Mouse (Mus musculus) testis, adult 2 months (tissue): ENCODE data around the gene Ifna11. TPM values are rescaled to one million over a fixed set of nuclear protein-coding genes. Genes with fewer than 3 reads are reported as not detected.
"Not testable (repeated sequence)": the region's sequence is repeated elsewhere in the genome, so short reads cannot be mapped to it uniquely, and the experiment has no call there.

Source experiments
- H3K27ac ChIP-seq: fragments of 200-500 bp; 2 replicates; pipeline ENCODE4 v1.5.1; 2012; ENCODE audit warnings: low read depth, low read length; ENCODE audit not compliant: control insufficient read depth, insufficient read depth
- H3K27me3 ChIP-seq: fragments of 200-500 bp; 2 replicates; pipeline ENCODE4 v1.6.1; 2012; ENCODE audit warnings: mild to moderate bottlenecking, low read length, moderate library complexity; ENCODE audit not compliant: control insufficient read depth, insufficient read depth
- H3K36me3 ChIP-seq: fragments of 200-500 bp; 2 replicates; pipeline ENCODE4 v1.6.1; 2012; ENCODE audit warnings: mild to moderate bottlenecking, low read length; ENCODE audit not compliant: control insufficient read depth, insufficient read depth
- H3K4me1 ChIP-seq: fragments of 200-500 bp; 2 replicates; pipeline ENCODE4 v1.6.1; 2012; ENCODE audit warnings: low read length; ENCODE audit not compliant: control insufficient read depth, insufficient read depth
- H3K4me3 ChIP-seq: fragments of 200-500 bp; 2 replicates; pipeline ENCODE4 v1.5.1; 2012; ENCODE audit warnings: low read depth, mild to moderate bottlenecking, low read length, moderate library complexity, mixed read lengths; ENCODE audit not compliant: control insufficient read depth
- CTCF ChIP-seq: fragments of 200-500 bp; IDR thresholded peaks from 2 replicates; pipeline ENCODE4 v1.5.1; 2012; ENCODE audit warnings: low read depth, mild to moderate bottlenecking, inconsistent platforms, low read length, moderate library complexity; ENCODE audit not compliant: control insufficient read depth, insufficient read depth, insufficient replicate concordance
- POLR2A ChIP-seq: fragments of 200-500 bp; IDR thresholded peaks from 2 replicates; pipeline ENCODE4 v1.6.1; 2012; ENCODE audit warnings: low read depth, mild to moderate bottlenecking, inconsistent platforms, low read length, moderate library complexity; ENCODE audit not compliant: control insufficient read depth
- polyA plus RNA-seq: library from polyadenylated mRNA; depleted of rRNA; stranded (reverse); fragments of >200 nt; gene quantifications from 2 replicates; pipeline ENCODE4 v1.2.3, GENCODE M21; 2012

Gene Ifna11
- polyA plus RNA-seq, 1 experiment = not detected

DNA sequence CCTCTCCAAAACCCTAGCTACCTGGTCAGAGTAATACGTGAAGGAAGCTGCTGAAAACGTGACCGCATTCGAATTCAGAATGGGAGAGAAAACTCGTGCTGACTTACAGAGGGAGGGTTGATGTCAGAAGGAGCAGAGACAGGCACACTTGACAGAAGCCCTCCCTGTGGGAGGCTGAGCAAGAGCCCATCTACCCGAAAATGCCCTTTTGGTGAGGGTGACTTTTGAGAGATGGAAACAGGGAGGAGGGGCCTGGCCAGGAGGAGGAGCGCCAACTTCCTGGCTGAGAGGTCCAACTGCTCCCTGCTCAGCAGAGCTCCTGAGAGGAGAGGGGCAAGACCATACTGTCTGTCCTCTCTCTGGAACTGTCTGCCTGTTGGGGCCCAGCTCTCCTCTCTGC lies 20.4 kb upstream of the Ifna11 start, which contains the start of gene Gm13285:
Gm13285 (plus strand) TSS at position 301 of the 400 bp plus-strand sequence.
- not testable (repeated sequence) for H3K27me3 ChIP-seq, H3K4me1 ChIP-seq, H3K27ac ChIP-seq, H3K36me3 ChIP-seq, H3K4me3 ChIP-seq

GRCm38 (mm10) chr4:88802954-88803353 lies 16.8 kb upstream of the Ifna11 start, which contains the start of gene Gm13287:
Gm13287 (plus strand) TSS chr4:88803254.
- not testable (repeated sequence) for H3K27ac ChIP-seq, H3K4me3 ChIP-seq

DNA sequence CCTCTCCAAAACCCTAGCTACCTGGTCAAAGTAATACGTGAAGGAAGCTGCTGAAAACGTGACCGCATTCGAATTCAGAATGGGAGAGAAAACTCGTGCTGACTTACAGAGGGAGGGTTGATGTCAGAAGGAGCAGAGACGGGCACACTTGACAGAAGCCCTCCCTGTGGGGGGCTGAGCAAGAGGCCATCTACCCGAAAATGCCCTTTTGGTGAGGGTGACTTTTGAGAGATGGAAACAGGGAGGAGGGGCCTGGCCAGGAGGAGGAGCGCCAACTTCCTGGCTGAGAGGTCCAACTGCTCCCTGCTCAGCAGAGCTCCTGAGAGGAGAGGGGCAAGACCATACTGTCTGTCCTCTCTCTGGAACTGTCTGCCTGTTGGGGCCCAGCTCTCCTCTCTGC lies 14.5 kb upstream of the Ifna11 start, which contains the start of gene Gm13288:
Gm13288 (plus strand) TSS at position 301 of the 400 bp plus-strand sequence.
- not testable (repeated sequence) for H3K36me3 ChIP-seq, H3K27ac ChIP-seq, H3K4me3 ChIP-seq, H3K27me3 ChIP-seq, H3K4me1 ChIP-seq

More at GRCm38 (mm10) chr4:88802954-88803353, 16.8 kb upstream of the Ifna11 start, which contains the start of gene Gm13287:
- not testable (repeated sequence) for H3K36me3 ChIP-seq, H3K27me3 ChIP-seq, H3K4me1 ChIP-seq

GRCm38 (mm10) chr4:88805761-88806160 lies 14.0 kb upstream of the Ifna11 start:
- H3K4me3 ChIP-seq, H3K36me3 ChIP-seq, H3K4me1 ChIP-seq, H3K27ac ChIP-seq, H3K27me3 ChIP-seq: not testable (repeated sequence)

DNA sequence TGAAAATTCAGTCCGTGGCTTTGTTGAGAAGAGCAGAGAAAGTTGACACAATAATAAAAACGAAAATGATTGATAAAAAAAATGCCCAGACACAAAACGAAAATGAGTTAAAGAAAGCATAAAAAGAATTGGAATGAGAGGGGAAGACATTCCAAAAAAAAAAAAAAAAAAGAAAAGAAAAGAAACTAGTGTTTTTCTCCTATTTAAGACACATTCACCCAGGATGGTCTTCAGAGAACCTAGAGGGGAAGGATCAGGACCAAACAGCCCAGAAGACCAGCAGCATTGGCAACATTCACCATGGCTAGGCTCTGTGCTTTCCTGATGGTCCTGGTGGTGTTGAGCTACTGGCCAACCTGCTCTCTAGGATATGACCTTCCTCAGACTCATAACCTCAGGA lies 3.8 kb upstream of the Ifna11 start, which contains the start of gene Ifna7:
Ifna7 (plus strand) TSS at position 301 of the 400 bp plus-strand sequence.
- TF ChIP-seq POLR2A = no peak
- TF ChIP-seq CTCF = no peak
- no peaks in the 10 kb centered on the region for H3K4me1 ChIP-seq
- H3K27me3 ChIP-seq = no peaks in the 10 kb centered on the region
- H3K27ac ChIP-seq = no peak within 1 kb of the TSS
- H3K36me3 ChIP-seq = no peaks in the 10 kb centered on the region
- no peak within 1 kb of the TSS for H3K4me3 ChIP-seq

DNA sequence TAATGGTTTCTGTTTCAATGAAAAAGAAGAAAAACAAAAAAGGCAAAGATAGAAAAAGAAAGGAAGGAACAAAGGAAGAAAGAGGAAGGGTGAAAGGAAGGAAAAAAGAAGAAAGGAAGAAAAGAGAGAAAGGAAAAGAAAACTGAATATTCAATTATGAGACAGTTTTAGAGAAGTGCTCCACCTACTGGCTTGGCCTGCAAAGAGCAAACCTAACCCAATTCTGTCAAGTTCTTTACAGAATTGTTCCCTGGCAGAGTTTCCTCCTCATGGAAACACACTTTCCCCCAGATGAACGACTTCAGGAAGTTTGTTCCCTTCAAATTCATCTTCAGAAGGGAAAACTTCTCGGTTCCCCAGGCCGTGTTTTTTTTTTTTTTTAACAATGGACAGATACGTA lies 3.2 kb downstream of the Ifna11 start:
- H3K27me3 ChIP-seq = no peaks in the 10 kb centered on the region
- no peak overlapping the region for H3K4me3 ChIP-seq
- H3K36me3 ChIP-seq = no peaks in the 10 kb centered on the region
- H3K27ac ChIP-seq = no peak overlapping the region
- H3K4me1 ChIP-seq = no peaks in the 10 kb centered on the region
- TF ChIP-seq CTCF (no peak), POLR2A (no peak)

DNA sequence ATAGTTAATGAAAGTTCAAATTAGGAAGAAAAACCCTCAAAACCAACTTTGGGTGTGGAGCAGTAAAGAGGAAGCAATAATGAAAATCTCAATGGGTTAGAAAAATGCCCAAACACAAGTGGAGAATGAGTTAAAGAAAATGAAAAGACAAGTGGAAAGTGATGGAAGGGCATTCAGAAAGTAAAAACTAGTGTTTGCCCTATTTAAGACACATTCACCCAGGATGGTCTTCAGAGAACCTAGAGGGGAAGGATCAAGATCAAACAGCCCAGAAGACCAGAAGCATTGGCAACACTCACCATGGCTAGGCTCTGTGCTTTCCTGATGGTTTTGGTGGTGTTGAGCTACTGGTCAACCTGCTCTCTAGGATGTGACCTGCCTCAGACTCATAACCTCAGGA lies 7.4 kb downstream of the Ifna11 start, which contains the start of gene Ifna6:
Ifna6 (plus strand) TSS at position 301 of the 400 bp plus-strand sequence.
- not testable (repeated sequence) for H3K4me3 ChIP-seq, H3K27me3 ChIP-seq, H3K36me3 ChIP-seq, H3K27ac ChIP-seq, H3K4me1 ChIP-seq

DNA sequence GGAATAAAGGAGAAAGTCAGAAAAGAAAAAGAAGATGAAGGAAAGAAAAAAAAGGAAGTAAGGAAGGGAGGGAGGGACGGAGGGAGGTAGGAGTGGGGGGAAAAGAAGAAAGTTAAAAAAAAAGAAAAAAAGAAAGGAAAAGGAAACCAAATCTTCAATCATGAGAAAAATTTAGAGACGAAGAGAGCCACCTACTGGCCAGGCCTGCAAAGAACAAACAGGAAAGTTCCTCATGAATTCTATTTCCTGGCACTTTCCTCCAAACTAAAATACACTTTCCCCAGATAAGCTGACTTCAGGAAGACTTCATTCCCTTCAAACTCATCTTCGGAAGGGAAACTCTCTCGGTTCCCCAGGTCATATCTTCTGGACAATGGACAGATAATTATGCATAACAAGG lies 10.8 kb downstream of the Ifna11 start:
- no peaks in the 10 kb centered on the region for H3K27me3 ChIP-seq
- no peak overlapping the region for H3K27ac ChIP-seq
- H3K4me1 ChIP-seq = no peaks in the 10 kb centered on the region
- no peak overlapping the region for H3K4me3 ChIP-seq
- no peaks in the 10 kb centered on the region for H3K36me3 ChIP-seq
- no peak for TF ChIP-seq CTCF
- no peak for TF ChIP-seq POLR2A

DNA sequence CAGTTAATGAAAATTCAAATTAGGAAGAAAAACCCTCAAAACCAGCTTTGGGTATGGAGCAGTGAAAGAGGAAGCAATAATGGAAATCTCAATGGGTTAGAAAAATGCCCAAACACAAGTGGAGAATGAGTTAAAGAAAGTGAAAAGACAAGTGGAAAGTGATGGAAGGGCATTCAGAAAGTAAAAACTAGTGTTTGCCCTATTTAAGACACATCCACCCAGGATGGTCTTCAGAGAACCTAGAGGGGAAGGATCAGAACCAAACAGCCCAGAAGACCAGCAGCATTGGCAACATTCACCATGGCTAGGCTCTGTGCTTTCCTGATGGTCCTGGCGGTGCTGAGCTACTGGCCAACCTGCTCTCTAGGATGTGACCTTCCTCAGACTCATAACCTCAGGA lies 15.5 kb downstream of the Ifna11 start, which contains the start of gene Ifna5:
Ifna5 (plus strand) TSS at position 301 of the 400 bp plus-strand sequence.
- H3K4me3 ChIP-seq, H3K27ac ChIP-seq, H3K27me3 ChIP-seq, H3K4me1 ChIP-seq, H3K36me3 ChIP-seq: not testable (repeated sequence)
